Comparison of ENCODE assay signal across 14 mouse cellular contexts in genomic region chr4:129324756-129325155, GRCm38 (mm10).
DNase-seq lines count a peak whose midpoint lies in the region; ATAC-seq lines count a peak whose summit lies in the region.
"Had no signal": no experiment of that assay in that cellular context is flagged by ENCODE, and none has a peak within 500 bp of the region (broad histone marks: within the 10 kb centered on the region; RNA-seq: fewer than 3 reads in every experiment).

No protein-coding gene starts in this region.

- DNase-seq in frontal cortex, postnatal 14 days (ENCODE audit: low spot score in 2 of 2) = no peak
- peak; percentile 9 for DNase-seq in lung, postnatal 25 days (ENCODE audit: low spot score)
- DNase-seq in lung, postnatal 10 days = no peak
- peak; percentile 51 for DNase-seq in MN1 (ENCODE audit: low spot score)
- peak; percentile 44 for DNase-seq in fibroblast of lung, adult 2 months (ENCODE audit: low read depth)
- DNase-seq in B cell, adult 2 months = no peak
- DNase-seq: cerebellum, adult 9-11 months; kidney, adult 9 months; kidney, postnatal 36 days; lung, postnatal 14 days had no signal

- peak; percentile 85; the same call in 1 of the 2 replicates for ATAC-seq in frontal cortex, adult (ENCODE audit: low TSS enrichment)
- ATAC-seq: CD4-positive, CD25-positive, alpha-beta regulatory T cell, adult 4 months; forebrain, embryonic 13.5 days; inflammation-experienced regulatory T-cells, adult 6 months had no signal

Comparison
In these comparisons a context has a peak if more than half of its experiments do, and no peak if none do; other contexts are left out.
1. DNase-seq: peak in lung, postnatal 25 days (single experiment), MN1 (single experiment) and fibroblast of lung, adult 2 months (single experiment); none in frontal cortex, postnatal 14 days (0 of 2), lung, postnatal 10 days (single experiment) and B cell, adult 2 months (0 of 2).